Mouse (Mus musculus): ENCODE results near the gene Dgcr8.

DNA sequence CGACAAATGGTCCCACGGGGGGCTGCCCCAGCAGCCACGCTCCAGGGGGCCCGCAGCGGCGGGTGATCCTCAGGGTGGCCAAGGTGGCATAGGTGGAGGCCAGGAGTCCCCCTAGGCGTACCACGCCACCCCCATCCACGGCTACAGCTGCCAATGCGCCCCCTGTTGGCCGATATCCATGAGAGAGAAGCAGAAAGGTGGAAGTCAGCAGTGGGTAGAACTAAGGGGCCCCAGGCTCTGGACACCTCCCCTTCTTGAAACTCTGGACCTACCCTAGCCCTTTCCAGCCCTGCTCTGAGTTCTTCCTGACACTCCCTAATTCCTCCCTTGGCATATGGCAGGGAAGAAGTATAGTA is 67.5 kb downstream of the Dgcr8 start:
- TF ChIP-seq CTCF (conservative IDR thresholded peaks at IDR 0.05; ENCODE audit: insufficient read depth, insufficient read length, low read depth, low read length), result no peak
- TF ChIP-seq POLR2A (IDR thresholded peaks at IDR 0.05; ENCODE audit: low read depth, low read length), result no peak

Measured in kidney, adult 2 months (tissue).